Mouse (Mus musculus): ENCODE data around the gene Rapsn. TPM values are rescaled to one million over a fixed set of nuclear protein-coding genes. Genes with fewer than 3 reads are reported as not detected.

Rapsn gene
- polyA plus RNA-seq (2012; rRNA removed), result 0.53 and 0.76 TPM in 2 replicates

GRCm38 (mm10) chr2:91035385-91035784, at the start of gene Rapsn:
Rapsn (plus strand) TSS chr2:91035620.

GRCm38 (mm10) chr2:91053934-91054382, 18.5 kb downstream of the Rapsn start, which contains the start of gene Psmc3:
Psmc3 (plus strand) TSS chr2:91054009.

DNA sequence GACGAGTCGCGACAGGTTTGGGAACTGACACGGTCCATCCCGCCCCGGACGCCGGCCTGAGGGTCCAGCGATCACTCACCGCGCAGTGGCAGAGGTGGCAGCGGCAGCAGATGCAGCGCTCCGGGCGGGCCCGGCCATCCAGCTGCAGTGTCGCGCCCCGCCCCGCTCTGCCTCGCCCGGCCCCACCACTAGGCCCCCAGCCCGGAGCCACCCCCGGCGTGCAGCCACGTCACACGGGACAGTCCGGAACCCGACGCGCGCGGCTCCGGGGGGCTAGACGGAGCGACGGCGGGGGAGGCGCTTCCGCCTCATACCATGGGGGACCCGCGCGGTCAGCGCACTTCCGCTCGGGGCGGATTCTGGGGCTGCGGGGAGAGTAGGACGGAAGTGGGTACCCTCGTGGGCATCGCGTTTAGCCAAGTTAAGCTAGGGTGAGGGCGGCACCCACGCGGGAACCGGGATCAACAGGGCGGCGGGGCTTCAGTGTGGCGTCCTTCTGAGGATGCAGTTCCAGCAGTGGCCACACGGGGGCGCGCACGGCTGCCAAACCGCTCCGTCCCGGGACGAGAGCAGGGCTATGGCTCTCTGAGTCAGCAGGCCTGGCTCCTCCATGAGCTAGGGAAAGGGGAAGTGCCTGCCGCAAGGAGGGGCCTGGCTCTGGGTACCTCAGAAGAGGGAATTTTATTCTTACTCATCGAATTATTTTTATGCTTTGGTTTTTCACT, 34.8 kb downstream of the Rapsn start, which contains the start of gene Slc39a13:
TSS of gene Slc39a13 (minus strand) at position 342 of the 725 bp plus-strand sequence.

GRCm38 (mm10) chr2:91081775-91082695, 46.6 kb downstream of the Rapsn start, which contains the start of gene Spi1:
Spi1 (plus strand) TSS chr2:91082390.

Other genes with a start within 250 kb of the Rapsn start
- 93.6 and 104 TPM in 2 replicates for gene Mtch2, start 188.5 kb upstream of the Rapsn start, polyA plus RNA-seq (2012; rRNA removed)
- gene C1qtnf4, start 149.8 kb upstream of the Rapsn start, polyA plus RNA-seq (2012; rRNA removed), result 0.96 and 1.2 TPM in 2 replicates
- gene Kbtbd4, start 130.9 kb upstream of the Rapsn start, polyA plus RNA-seq (2012; rRNA removed), result 7.3 and 7.7 TPM in 2 replicates
- 134 and 142 TPM in 2 replicates for gene Ndufs3, start 130.8 kb upstream of the Rapsn start, polyA plus RNA-seq (2012; rRNA removed)
- gene Celf1, start 95.2 kb upstream of the Rapsn start, polyA plus RNA-seq (2012; rRNA removed), result 28.5 and 32.5 TPM in 2 replicates
- gene Psmc3, start 18.4 kb downstream of the Rapsn start, polyA plus RNA-seq (2012; rRNA removed), result 80.8 and 83.0 TPM in 2 replicates
- 16.2 and 19.2 TPM in 2 replicates for gene Slc39a13, start 34.8 kb downstream of the Rapsn start, polyA plus RNA-seq (2012; rRNA removed)
- gene Spi1, start 46.8 kb downstream of the Rapsn start, polyA plus RNA-seq (2012; rRNA removed), result 38.8 and 46.7 TPM in 2 replicates
- gene Mybpc3, start 82.5 kb downstream of the Rapsn start, polyA plus RNA-seq (2012; rRNA removed), result 0.06 and 0.14 TPM in 2 replicates
- 5.3 and 6.3 TPM in 2 replicates for gene Madd, start 148.2 kb downstream of the Rapsn start, polyA plus RNA-seq (2012; rRNA removed)
- 30.5 and 31.6 TPM in 2 replicates for gene Nr1h3, start 167.2 kb downstream of the Rapsn start, polyA plus RNA-seq (2012; rRNA removed)
- 11.1 and 11.3 TPM in 2 replicates for gene Acp2, start 167.3 kb downstream of the Rapsn start, polyA plus RNA-seq (2012; rRNA removed)
- 8.3 and 10.3 TPM in 2 replicates for gene Ddb2, start 201.4 kb downstream of the Rapsn start, polyA plus RNA-seq (2012; rRNA removed)
- gene Pacsin3, start 220.3 kb downstream of the Rapsn start, polyA plus RNA-seq (2012; rRNA removed), result 19.4 and 20.2 TPM in 2 replicates
- 25.8 and 26.6 TPM in 2 replicates for gene Arfgap2, start 229.4 kb downstream of the Rapsn start, polyA plus RNA-seq (2012; rRNA removed)